Mouse (Mus musculus): ENCODE data around the gene Gfpt1. TPM values are rescaled to one million over a fixed set of nuclear protein-coding genes. Genes with fewer than 3 reads are reported as not detected.
"Not testable (repeated sequence)": the region's sequence is repeated elsewhere in the genome, so short reads cannot be mapped to it uniquely, and the experiment has no call there.

Gfpt1 gene
- total and polyA plus RNA-seq, 2 experiments from 2014 or later: 17.7 to 32.9 TPM

GRCm38 (mm10) chr6:87040971-87041370 is 1.7 kb upstream of the Gfpt1 start:
- Histone ChIP-seq H3K4me2 (ENCODE audit: low read depth, low read length) (no peak overlapping the region), H3K27me3 (ENCODE audit: insufficient read depth, low read length) (no peaks in the 10 kb centered on the region), H3K36me3 (ENCODE audit: insufficient read depth, low read length) (no peaks in the 10 kb centered on the region), H3K9me3 (ENCODE audit: low read length) (no peaks in the 10 kb centered on the region), H3K4me3 (ENCODE audit: low read length) (no peak overlapping the region), H3K27ac (peak overlapping the region; percentile 66; the same call in 1 of the 2 replicates), H3K9ac (replicated peaks; ENCODE audit: low read length) (no peak overlapping the region), H3K4me1 (ENCODE audit: insufficient read depth, low read length) (peaks cover 7% of the 10 kb centered on the region; the same call in 1 of the 2 replicates)
- TF ChIP-seq CTCF (IDR thresholded peaks at IDR 0.05; ENCODE audit: low read depth): no peak
- DNase-seq (ENCODE audit: low spot score) (no peak), ATAC-seq (no peak)
- WGBS: 68% methylated on average over 4 of the region's 4 CpGs

- no peak for TF ChIP-seq CTCF (IDR thresholded peaks at IDR 0.05; ENCODE audit: low read depth)
- Histone ChIP-seq H3K27ac (peak overlapping the region; percentile 66; the same call in 1 of the 2 replicates), H3K4me1 (ENCODE audit: insufficient read depth, low read length) (peaks cover 7% of the 10 kb centered on the region; the same call in 1 of the 2 replicates), H3K4me2 (ENCODE audit: low read depth, low read length) (peak overlapping the region; percentile 82; the same call in 1 of the 2 replicates), H3K9ac (replicated peaks; ENCODE audit: low read length) (no peak overlapping the region), H3K9me3 (ENCODE audit: low read length) (no peaks in the 10 kb centered on the region), H3K27me3 (ENCODE audit: insufficient read depth, low read length) (no peaks in the 10 kb centered on the region), H3K4me3 (ENCODE audit: low read length) (no peak overlapping the region), H3K36me3 (ENCODE audit: insufficient read depth, low read length) (no peaks in the 10 kb centered on the region)
- no peak for DNase-seq (ENCODE audit: low spot score)
- WGBS: 88% methylated on average over 7 of the region's 7 CpGs
- ATAC-seq: no peak
Observed at GRCm38 (mm10) chr6:87041431-87041830, 1.2 kb upstream of the Gfpt1 start.

- H3K9me3 ChIP-seq (ENCODE audit: low read length): no peaks in the 10 kb centered on the region
- DNase-seq (ENCODE audit: low spot score) (no peak), ATAC-seq (no peak)
- H3K27me3 ChIP-seq (ENCODE audit: insufficient read depth, low read length): no peaks in the 10 kb centered on the region
- peak overlapping the region; percentile 87 for H3K9ac ChIP-seq (replicated peaks; ENCODE audit: low read length)
- H3K36me3 ChIP-seq (ENCODE audit: insufficient read depth, low read length): no peaks in the 10 kb centered on the region
- H3K4me1 ChIP-seq (ENCODE audit: insufficient read depth, low read length): peaks cover 7% of the 10 kb centered on the region; the same call in 1 of the 2 replicates
- TF ChIP-seq CTCF (IDR thresholded peaks at IDR 0.05; ENCODE audit: low read depth): no peak
- H3K4me3 ChIP-seq (ENCODE audit: low read length): peak overlapping the region; percentile 97
- H3K27ac ChIP-seq: peak overlapping the region; percentile 97
- peak overlapping the region; percentile 82 for H3K4me2 ChIP-seq (ENCODE audit: low read depth, low read length)
- 1% methylated on average over 11 of the region's 11 CpGs for WGBS
Observed at GRCm38 (mm10) chr6:87042004-87042336, 676 bp upstream of the Gfpt1 start.

DNA sequence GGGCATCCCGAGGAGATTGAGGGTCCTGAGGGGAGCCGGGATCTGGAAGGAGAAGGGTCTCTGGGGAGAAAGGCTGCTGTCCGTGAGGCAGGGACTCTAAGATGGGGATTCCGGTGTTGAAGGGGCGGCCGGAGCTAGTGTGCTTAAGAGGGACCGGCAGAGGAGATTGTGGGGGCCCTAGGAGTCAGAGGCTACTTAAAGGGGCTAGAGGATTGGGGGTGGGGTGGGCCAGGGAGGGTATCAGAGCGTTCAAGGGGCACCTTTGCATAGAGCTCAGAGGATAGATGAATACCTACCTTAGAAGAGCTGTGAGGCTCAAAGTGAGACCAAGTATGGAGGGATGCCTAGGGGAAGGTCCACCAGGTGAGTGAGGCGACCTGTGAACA is 478 bp downstream of the Gfpt1 start:
- TF ChIP-seq CTCF (IDR thresholded peaks at IDR 0.05; ENCODE audit: low read depth): no peak
- H3K9me3 ChIP-seq (ENCODE audit: low read length): no peaks in the 10 kb centered on the region
- H3K27me3 ChIP-seq (ENCODE audit: insufficient read depth, low read length): no peaks in the 10 kb centered on the region
- peak overlapping the region; percentile 97 for H3K27ac ChIP-seq
- 2% methylated on average over 9 of the region's 9 CpGs for WGBS
- peak overlapping the region; percentile 97 for H3K4me3 ChIP-seq (ENCODE audit: low read length)
- H3K4me1 ChIP-seq (ENCODE audit: insufficient read depth, low read length): peaks cover 7% of the 10 kb centered on the region; the same call in 1 of the 2 replicates
- H3K4me2 ChIP-seq (ENCODE audit: low read depth, low read length): peak overlapping the region; percentile 82
- DNase-seq (ENCODE audit: low spot score): no peak
- no peak; the same call in 1 of the 2 replicates for ATAC-seq
- H3K36me3 ChIP-seq (ENCODE audit: insufficient read depth, low read length): no peaks in the 10 kb centered on the region
- H3K9ac ChIP-seq (replicated peaks; ENCODE audit: low read length): peak overlapping the region; percentile 87

DNA sequence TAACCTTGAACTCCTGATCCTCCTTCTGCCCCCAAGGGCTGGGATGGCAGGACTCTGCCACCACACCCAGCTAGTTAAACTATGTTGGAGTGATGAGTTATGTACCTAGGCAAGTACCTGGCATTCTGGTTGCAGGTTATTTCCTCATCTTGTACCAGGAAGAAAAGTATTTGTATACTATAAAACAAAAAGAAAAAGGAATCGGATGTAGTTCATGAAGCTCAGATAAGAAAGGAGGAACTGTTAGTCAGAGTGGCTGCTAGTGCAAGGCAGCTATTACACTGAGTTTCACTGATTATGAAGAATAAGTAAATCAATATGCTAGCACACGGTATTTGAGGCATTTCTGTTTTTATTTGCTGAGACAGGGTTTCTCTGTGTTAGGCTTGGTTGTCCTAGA is 2.2 kb downstream of the Gfpt1 start:
- no peaks in the 10 kb centered on the region for H3K27me3 ChIP-seq (ENCODE audit: insufficient read depth, low read length)
- H3K4me3 ChIP-seq (ENCODE audit: low read length): no peak overlapping the region
- no peaks in the 10 kb centered on the region for H3K36me3 ChIP-seq (ENCODE audit: insufficient read depth, low read length)
- no peak for DNase-seq (ENCODE audit: low spot score)
- H3K4me2 ChIP-seq (ENCODE audit: low read depth, low read length): no peak overlapping the region
- no peaks in the 10 kb centered on the region for H3K9me3 ChIP-seq (ENCODE audit: low read length)
- no peak for TF ChIP-seq CTCF (IDR thresholded peaks at IDR 0.05; ENCODE audit: low read depth)
- H3K9ac ChIP-seq (replicated peaks; ENCODE audit: low read length): no peak overlapping the region
- H3K27ac ChIP-seq: no peak overlapping the region
- H3K4me1 ChIP-seq (ENCODE audit: insufficient read depth, low read length): peaks cover 7% of the 10 kb centered on the region; the same call in 1 of the 2 replicates
- no peak for ATAC-seq
- WGBS: 85% methylated on average over 2 of the region's 2 CpGs

GRCm38 (mm10) chr6:87045507-87045906 is 2.9 kb downstream of the Gfpt1 start:
- Histone ChIP-seq H3K36me3 (ENCODE audit: insufficient read depth, low read length) (no peaks in the 10 kb centered on the region), H3K27me3 (ENCODE audit: insufficient read depth, low read length) (no peaks in the 10 kb centered on the region), H3K4me2 (ENCODE audit: low read depth, low read length) (no peak overlapping the region), H3K27ac (no peak overlapping the region), H3K4me3 (ENCODE audit: low read length) (no peak overlapping the region), H3K9ac (replicated peaks; ENCODE audit: low read length) (no peak overlapping the region), H3K4me1 (ENCODE audit: insufficient read depth, low read length) (peaks cover 7% of the 10 kb centered on the region; the same call in 1 of the 2 replicates), H3K9me3 (ENCODE audit: low read length) (no peaks in the 10 kb centered on the region)
- DNase-seq (ENCODE audit: low spot score): no peak
- 77% methylated on average over 3 of the region's 3 CpGs for WGBS
- TF ChIP-seq CTCF (IDR thresholded peaks at IDR 0.05; ENCODE audit: low read depth): no peak
- no peak for ATAC-seq

DNA sequence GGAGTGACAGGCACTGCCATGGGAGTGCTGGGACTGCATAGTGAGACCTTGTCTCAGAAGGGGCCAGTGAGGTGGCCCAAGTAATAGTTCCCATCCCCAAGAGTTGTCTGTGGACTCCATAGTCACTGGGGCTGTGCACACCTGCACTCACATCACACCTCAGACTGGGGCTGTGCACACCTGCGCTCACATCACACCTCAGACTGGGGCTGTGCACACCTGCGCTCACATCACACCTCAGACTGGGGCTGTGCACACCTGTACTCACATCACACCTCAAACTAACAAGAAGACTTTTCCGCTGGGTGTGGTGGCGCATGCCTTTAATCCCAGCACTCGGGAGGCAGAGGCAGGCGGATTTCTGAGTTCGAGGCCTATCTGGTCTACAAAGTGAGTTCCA is 6.1 kb downstream of the Gfpt1 start:
- not testable (repeated sequence) for H3K4me3 ChIP-seq (ENCODE audit: low read length); H3K27me3 ChIP-seq (ENCODE audit: insufficient read depth, low read length); H3K9ac ChIP-seq (replicated peaks; ENCODE audit: low read length); H3K9me3 ChIP-seq (ENCODE audit: low read length); DNase-seq (ENCODE audit: low spot score); ATAC-seq; H3K4me2 ChIP-seq (ENCODE audit: low read depth, low read length); H3K4me1 ChIP-seq (ENCODE audit: insufficient read depth, low read length); H3K27ac ChIP-seq
- 99% methylated on average over 7 of the region's 7 CpGs for WGBS
- peaks cover 18% of the 10 kb centered on the region; the same call in 1 of the 2 replicates for H3K36me3 ChIP-seq (ENCODE audit: insufficient read depth, low read length)

All from hindbrain, postnatal 0 days (tissue).